Mouse (Mus musculus) stomach, postnatal 0 days (tissue): ENCODE data around the gene Proser1. TPM values are rescaled to one million over a fixed set of nuclear protein-coding genes. Genes with fewer than 3 reads are reported as not detected.

Experiments
- ATAC-seq: fragments of 200-750 bp; cut with Nextera tagmentation; 2 replicates; pipeline ENCODE4 v1.8.0; 2017; ENCODE audit not compliant: low FRiP score, low TSS enrichment
- DNase-seq: peaks from one replicate; pipeline ENCODE4 v3.0.0-alpha.2; 2016; ENCODE audit warnings: low spot score
- H3K27ac ChIP-seq: fragments of 300-500 bp; sonication (generic); replicated peaks from 2 replicates; pipeline ENCODE4 v1.5.1; 2014; ENCODE audit warnings: mild to moderate bottlenecking, control low read depth
- H3K27me3 ChIP-seq: fragments of 300-500 bp; sonication (generic); 2 replicates; pipeline ENCODE4 v1.6.1; 2014; ENCODE audit warnings: low read length; ENCODE audit not compliant: control insufficient read depth, insufficient read depth
- H3K36me3 ChIP-seq: fragments of 300-500 bp; sonication (generic); 2 replicates; pipeline ENCODE4 v1.6.1; 2014; ENCODE audit warnings: low read length, mixed read lengths; ENCODE audit not compliant: control insufficient read depth, insufficient read depth
- H3K4me1 ChIP-seq: fragments of 300-500 bp; sonication (generic); replicated peaks from 2 replicates; pipeline ENCODE4 v1.6.1; 2014; ENCODE audit warnings: antibody characterized with exemption; ENCODE audit not compliant: control insufficient read depth, insufficient read depth
- H3K4me2 ChIP-seq: fragments of 300-500 bp; sonication (generic); replicated peaks from 2 replicates; pipeline ENCODE4 v1.6.1; 2014; ENCODE audit warnings: low read depth, mild to moderate bottlenecking, control low read depth, moderate library complexity
- H3K4me3 ChIP-seq: fragments of 300-500 bp; sonication (generic); 2 replicates; pipeline ENCODE4 v1.5.1; 2014; ENCODE audit warnings: low read depth, low read length, control low read depth
- H3K9ac ChIP-seq: fragments of 300-500 bp; sonication (generic); 2 replicates; pipeline ENCODE4 v1.6.1; 2014; ENCODE audit warnings: mild to moderate bottlenecking, low read length, control low read depth, mixed read lengths
- H3K9me3 ChIP-seq: fragments of 300-500 bp; sonication (generic); 2 replicates; pipeline ENCODE4 v1.6.1; 2016; ENCODE audit warnings: low read length; ENCODE audit not compliant: control insufficient read depth
- CTCF ChIP-seq: IDR thresholded peaks from 2 replicates; pipeline ENCODE4 v1.5.1; 2016; ENCODE audit warnings: antibody characterized with exemption, low read depth, mild to moderate bottlenecking, moderate library complexity
- EP300 ChIP-seq: optimal IDR thresholded peaks from 2 replicates; pipeline ENCODE3; 2016; ENCODE audit warnings: antibody characterized with exemption
- WGBS: fragments of 180-500 bp; shearing (Covaris S2); extraction: QIAGEN DNeasy Blood & Tissue Kit; methylation state at CpG from one replicate; pipeline ENCODE4 v1.1.7; 2014; 5-methylcytosine and 5-hydroxymethylcytosine counted together
- polyA plus RNA-seq: library from polyadenylated mRNA; unstranded; fragments of >200 nt; fragmentation: Nextera tagmentation; extraction: Ambion mirVana; gene quantifications from 2 replicates; pipeline ENCODE4 v1.2.1, GENCODE M21; 2015

The Proser1 gene
- 7.9 and 8.1 TPM in 2 replicates for polyA plus RNA-seq

DNA sequence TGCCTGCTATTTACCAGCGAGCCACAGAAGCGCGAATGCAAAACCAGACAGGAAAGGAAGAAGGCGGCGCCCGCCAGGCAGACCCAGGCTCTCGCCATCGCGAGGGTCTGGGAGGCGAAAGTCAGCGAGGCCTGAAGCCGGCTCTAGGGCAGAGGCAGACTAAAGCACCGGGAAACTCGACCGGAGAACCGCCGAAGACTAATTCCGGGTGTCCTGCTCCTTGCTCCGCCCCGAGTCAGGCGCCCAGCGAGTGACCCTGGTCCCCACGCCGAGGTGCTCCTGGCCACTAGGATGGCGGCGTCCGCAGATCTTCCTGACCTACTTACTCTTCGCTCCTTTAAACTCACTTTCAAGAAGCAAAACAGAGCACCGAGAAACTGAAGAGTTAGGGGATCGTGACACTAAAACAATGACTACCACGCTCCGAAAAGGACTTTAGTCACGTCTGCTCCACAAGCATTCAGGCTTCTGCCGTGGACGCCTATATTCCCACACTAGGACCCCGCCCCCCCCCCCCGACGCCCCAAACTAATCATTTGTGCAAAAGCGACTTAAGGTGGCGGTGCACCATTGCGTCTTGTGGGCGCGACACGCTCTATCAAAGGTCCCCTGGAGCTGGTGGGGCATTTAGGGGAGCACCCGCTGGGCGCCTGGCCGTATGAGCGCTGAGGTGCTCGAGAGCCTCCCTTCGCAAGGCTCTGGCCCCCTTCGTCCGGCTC, at the start of gene Proser1, which contains the start of gene Nhlrc3:
Proser1 (plus strand) TSS at position 621 of the 719 bp plus-strand sequence.
Nhlrc3 (minus strand) TSS at position 287 of the 719 bp plus-strand sequence.
- TF ChIP-seq CTCF (no peak; the same call in 1 of the 2 replicates), EP300 (peak; percentile 93)
- WGBS, result under 1% methylated on average over 49 of the region's 52 CpGs
- H3K4me1 ChIP-seq, result no peaks in the 10 kb centered on the region
- no peaks in the 10 kb centered on the region for H3K9me3 ChIP-seq
- H3K36me3 ChIP-seq, result peaks cover 5% of the 10 kb centered on the region; the same call in 1 of the 2 replicates
- peak within 1 kb of the TSS; percentile 95 for H3K4me3 ChIP-seq
- DNase-seq (peak; percentile 96), ATAC-seq (peak; percentile 98)
- no peaks in the 10 kb centered on the region for H3K27me3 ChIP-seq
- H3K27ac ChIP-seq, result peak within 1 kb of the TSS; percentile 93
- H3K4me2 ChIP-seq, result peak within 1 kb of the TSS; percentile 82
- peak within 1 kb of the TSS; percentile 92 for H3K9ac ChIP-seq

DNA sequence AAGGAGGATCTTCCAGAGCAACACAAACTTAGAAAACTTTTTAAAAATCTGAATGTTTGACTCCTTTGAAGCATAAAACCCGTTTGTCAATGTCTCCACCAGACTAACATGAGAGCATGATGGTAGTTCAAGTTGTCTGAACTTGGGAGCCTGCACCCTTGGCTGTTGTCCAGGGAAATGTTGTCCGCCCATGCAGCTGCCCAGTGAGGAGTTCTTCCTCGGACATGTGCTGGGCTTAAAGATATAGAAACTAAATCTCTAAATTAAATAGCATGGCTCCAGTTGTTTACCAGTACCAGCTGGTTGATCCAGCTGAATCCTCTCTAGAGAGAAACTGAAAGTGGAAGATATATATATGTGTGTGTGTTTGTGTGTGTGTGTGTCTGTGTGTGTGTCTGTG, 49.5 kb upstream of the Proser1 start:
- WGBS, result 36% methylated on average over 3 of the region's 3 CpGs
- ATAC-seq (peak; percentile 32; the same call in 1 of the 2 replicates), DNase-seq (no peak)
- H3K27me3 ChIP-seq, result no peaks in the 10 kb centered on the region
- H3K4me3 ChIP-seq, result no peak overlapping the region
- no peak overlapping the region for H3K27ac ChIP-seq
- no peaks in the 10 kb centered on the region for H3K9me3 ChIP-seq
- H3K4me1 ChIP-seq, result no peaks in the 10 kb centered on the region
- no peak overlapping the region for H3K4me2 ChIP-seq
- no peak overlapping the region for H3K9ac ChIP-seq
- no peaks in the 10 kb centered on the region for H3K36me3 ChIP-seq
- TF ChIP-seq CTCF, result no peak
- no peak for TF ChIP-seq EP300

- TF ChIP-seq EP300, result no peak
- no peak for TF ChIP-seq CTCF
- Histone ChIP-seq H3K9ac (no peak overlapping the region), H3K4me1 (no peaks in the 10 kb centered on the region), H3K36me3 (no peaks in the 10 kb centered on the region), H3K9me3 (no peaks in the 10 kb centered on the region), H3K4me2 (no peak overlapping the region), H3K27me3 (no peaks in the 10 kb centered on the region), H3K4me3 (no peak overlapping the region), H3K27ac (no peak overlapping the region)
- 57% methylated on average over 5 of the region's 5 CpGs for WGBS
- DNase-seq (no peak), ATAC-seq (no peak)
These were observed 47.4 kb upstream of the Proser1 start for GRCm38 (mm10) chr3:53416036-53416506.

DNA sequence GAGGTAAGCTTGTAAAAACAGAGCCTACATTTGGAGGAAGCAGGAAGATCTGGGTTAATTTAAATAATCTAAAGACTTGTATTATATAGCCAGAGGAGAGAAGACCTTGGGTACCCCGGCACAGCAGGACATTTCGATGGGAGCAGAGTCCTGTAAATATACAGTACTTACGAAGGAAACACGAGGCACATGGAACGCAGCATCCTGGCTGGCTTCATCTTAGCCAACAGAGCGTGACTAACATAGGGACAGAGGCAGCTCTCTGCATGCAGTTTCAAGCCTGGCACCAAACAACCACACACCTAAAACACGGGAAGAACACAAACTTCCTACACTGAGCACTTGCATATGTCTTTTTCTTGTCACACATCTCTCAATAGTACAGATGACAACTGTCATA, 45.8 kb upstream of the Proser1 start:
- Histone ChIP-seq H3K4me2 (no peak overlapping the region), H3K36me3 (no peaks in the 10 kb centered on the region), H3K4me3 (no peak overlapping the region), H3K27ac (no peak overlapping the region), H3K27me3 (no peaks in the 10 kb centered on the region), H3K9ac (no peak overlapping the region), H3K9me3 (no peaks in the 10 kb centered on the region), H3K4me1 (no peaks in the 10 kb centered on the region)
- TF ChIP-seq EP300, result no peak
- TF ChIP-seq CTCF, result no peak
- ATAC-seq (no peak), DNase-seq (no peak)
- WGBS, result 84% methylated on average over 7 of the region's 7 CpGs

DNA sequence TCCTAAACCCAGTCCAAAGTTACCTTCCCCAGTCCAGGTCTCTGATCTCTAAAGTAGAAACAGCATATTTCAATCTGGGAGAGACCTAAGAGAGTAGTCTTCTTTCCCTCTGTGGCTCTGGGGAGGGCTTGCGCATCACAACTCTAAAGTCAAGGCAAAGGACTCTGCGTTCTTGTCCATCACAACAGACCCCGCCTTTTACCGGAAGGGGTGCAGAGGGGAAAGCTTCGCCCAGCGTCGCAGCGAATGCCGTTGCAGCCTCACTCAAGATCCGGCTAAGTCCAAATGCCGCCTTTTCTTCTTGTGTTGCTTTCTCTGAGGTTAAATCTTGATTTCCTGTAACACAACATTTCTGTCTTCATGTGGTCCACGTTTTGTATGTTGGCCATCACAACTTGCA, 41.8 kb upstream of the Proser1 start:
- H3K4me1 ChIP-seq, result no peaks in the 10 kb centered on the region
- H3K4me3 ChIP-seq, result no peak overlapping the region
- DNase-seq (no peak), ATAC-seq (no peak)
- no peaks in the 10 kb centered on the region for H3K9me3 ChIP-seq
- no peaks in the 10 kb centered on the region for H3K36me3 ChIP-seq
- no peak overlapping the region for H3K9ac ChIP-seq
- no peak overlapping the region for H3K27ac ChIP-seq
- no peak overlapping the region for H3K4me2 ChIP-seq
- TF ChIP-seq CTCF (no peak), EP300 (no peak)
- WGBS, result 91% methylated on average over 12 of the region's 12 CpGs
- H3K27me3 ChIP-seq, result no peaks in the 10 kb centered on the region

DNA sequence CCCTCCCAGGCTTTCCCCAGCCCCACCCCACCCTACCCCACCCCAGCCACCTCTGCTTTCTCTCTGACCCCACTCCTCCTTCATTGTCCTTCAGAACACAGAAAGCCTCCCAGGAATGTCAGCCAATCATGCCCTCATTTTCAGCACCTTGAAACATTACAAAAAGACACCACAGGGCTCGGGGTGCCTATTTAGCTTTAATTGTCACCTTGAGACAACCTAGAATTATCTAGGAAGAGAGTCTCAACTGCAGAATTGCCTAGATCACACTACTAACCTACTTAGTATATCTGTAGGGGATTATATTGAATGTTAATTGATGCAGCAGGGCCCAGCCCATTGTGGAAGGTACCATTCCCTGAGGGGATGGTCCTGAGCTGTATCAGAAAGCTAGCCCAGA, 40.8 kb upstream of the Proser1 start:
- DNase-seq, result no peak
- ATAC-seq, result no peak
- Histone ChIP-seq H3K27ac (no peak overlapping the region), H3K9me3 (no peaks in the 10 kb centered on the region), H3K9ac (no peak overlapping the region), H3K36me3 (no peaks in the 10 kb centered on the region), H3K4me1 (no peaks in the 10 kb centered on the region), H3K4me2 (no peak overlapping the region), H3K4me3 (no peak overlapping the region), H3K27me3 (no peaks in the 10 kb centered on the region)
- TF ChIP-seq CTCF (no peak), EP300 (no peak)
- WGBS, result 38% methylated on average over 1 of the region's 1 CpGs
